Mouse (Mus musculus) E14TG2a.4 (cell line): Measurements from ENCODE around the gene Cdk5rap1.

ENCODE experiments used
- CTCF ChIP-seq: conservative IDR thresholded peaks from 2 replicates; pipeline ENCODE4 v1.5.1; 2014; ENCODE audit warnings: low read length
- NANOG ChIP-seq: IDR thresholded peaks from 2 replicates; pipeline ENCODE4 v1.6.1; 2014; ENCODE audit warnings: borderline replicate concordance, low read length, mixed read lengths
- POU5F1 ChIP-seq: IDR thresholded peaks from 2 replicates; pipeline ENCODE4 v1.6.1; 2014; ENCODE audit warnings: low read length, borderline replicate concordance

DNA sequence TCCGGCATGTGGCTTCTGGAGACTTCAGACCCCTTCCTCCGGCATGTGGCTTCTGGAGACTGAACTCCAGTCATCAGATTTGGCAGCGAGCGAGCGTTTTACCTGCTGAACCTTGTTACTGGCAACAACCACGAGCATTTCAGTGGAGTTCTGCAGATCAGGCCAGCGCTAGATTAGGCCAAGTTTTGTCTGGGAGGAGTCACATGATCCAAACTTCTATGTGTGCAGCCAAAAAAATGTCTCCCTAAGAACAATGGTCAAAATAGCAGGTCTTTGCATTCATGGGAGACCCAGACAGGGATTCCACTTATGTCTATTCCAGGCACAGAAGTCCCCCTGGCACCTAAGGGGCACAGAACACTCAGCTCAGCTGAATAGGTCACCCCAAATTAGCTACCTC is 25.5 kb upstream of the Cdk5rap1 start:
- TF ChIP-seq CTCF: no peak
- no peak for TF ChIP-seq NANOG
- no peak for TF ChIP-seq POU5F1
